Mouse (Mus musculus) bone marrow, adult 2 months (tissue): Measurements from ENCODE around the gene Rpl7l1.

ENCODE experiments used
- CTCF ChIP-seq: fragments of 200-500 bp; IDR thresholded peaks from 2 replicates; pipeline ENCODE4 v1.5.1; 2011; ENCODE audit warnings: low read length, control low read depth; ENCODE audit not compliant: control insufficient read depth, insufficient read depth
- POLR2A ChIP-seq: fragments of 200-500 bp; IDR thresholded peaks from 2 replicates; pipeline ENCODE4 v1.6.1; 2011; ENCODE audit warnings: low read depth, mild to moderate bottlenecking, control low read depth, low read length, borderline replicate concordance; ENCODE audit not compliant: control insufficient read depth

- TF ChIP-seq CTCF (peak; percentile 37; the same call in 1 of the 2 replicates), POLR2A (no peak)
Observed at GRCm38 (mm10) chr17:46728021-46728420, 54.5 kb downstream of the Rpl7l1 start.
